Mouse (Mus musculus): ENCODE results near the gene Vwf. TPM values are rescaled to one million over a fixed set of nuclear protein-coding genes. Genes with fewer than 3 reads are reported as not detected.

The Vwf gene
- polyA plus RNA-seq, 1 experiment from 2014 or later: 5.0 TPM

GRCm38 (mm10) chr6:125590056-125590455, 43.5 kb downstream of the Vwf start:
- H3K4me3 ChIP-seq: no peak overlapping the region
- H3K27ac ChIP-seq: no peak overlapping the region
- peaks cover 25% of the 10 kb centered on the region for H3K4me1 ChIP-seq
- H3K9ac ChIP-seq: no peak overlapping the region
- H3K36me3 ChIP-seq: no peaks in the 10 kb centered on the region
- 86% methylated on average over 7 of the region's 7 CpGs for WGBS
- no peaks in the 10 kb centered on the region for H3K9me3 ChIP-seq
- no peak for ATAC-seq (ENCODE audit: insufficient number of reproducible peaks, insufficient read depth, low FRiP score, low TSS enrichment, low read depth)
- no peak overlapping the region for H3K4me2 ChIP-seq
- H3K27me3 ChIP-seq: no peaks in the 10 kb centered on the region

GRCm38 (mm10) chr6:125590471-125590870, 43.9 kb downstream of the Vwf start:
- 49% methylated on average over 8 of the region's 8 CpGs for WGBS
- Histone ChIP-seq H3K9ac (no peak overlapping the region), H3K4me1 (peaks cover 23% of the 10 kb centered on the region), H3K4me3 (no peak overlapping the region), H3K27me3 (no peaks in the 10 kb centered on the region), H3K36me3 (no peaks in the 10 kb centered on the region), H3K27ac (no peak overlapping the region), H3K4me2 (no peak overlapping the region), H3K9me3 (no peaks in the 10 kb centered on the region)
- ATAC-seq (ENCODE audit: insufficient number of reproducible peaks, insufficient read depth, low FRiP score, low TSS enrichment, low read depth): no peak

GRCm38 (mm10) chr6:125591652-125592385, 45.2 kb downstream of the Vwf start:
- no peaks in the 10 kb centered on the region for H3K27me3 ChIP-seq
- H3K4me1 ChIP-seq: peaks cover 17% of the 10 kb centered on the region
- no peak for ATAC-seq (ENCODE audit: insufficient number of reproducible peaks, insufficient read depth, low FRiP score, low TSS enrichment, low read depth)
- H3K4me3 ChIP-seq: no peak overlapping the region
- no peak overlapping the region for H3K4me2 ChIP-seq
- 63% methylated on average over 8 of the region's 8 CpGs for WGBS
- H3K9ac ChIP-seq: no peak overlapping the region
- H3K36me3 ChIP-seq: no peaks in the 10 kb centered on the region
- H3K9me3 ChIP-seq: no peaks in the 10 kb centered on the region
- no peak overlapping the region for H3K27ac ChIP-seq

- no peaks in the 10 kb centered on the region for H3K36me3 ChIP-seq
- no peak for ATAC-seq (ENCODE audit: insufficient number of reproducible peaks, insufficient read depth, low FRiP score, low TSS enrichment, low read depth)
- no peaks in the 10 kb centered on the region for H3K9me3 ChIP-seq
- H3K4me1 ChIP-seq: peaks cover 10% of the 10 kb centered on the region
- H3K27ac ChIP-seq: no peak overlapping the region
- no peak overlapping the region for H3K9ac ChIP-seq
- 88% methylated on average over 6 of the region's 6 CpGs for WGBS
- no peak overlapping the region for H3K4me3 ChIP-seq
- no peak overlapping the region for H3K4me2 ChIP-seq
- no peaks in the 10 kb centered on the region for H3K27me3 ChIP-seq
Measured at GRCm38 (mm10) chr6:125592536-125592935, 46.0 kb downstream of the Vwf start.

- Histone ChIP-seq H3K27me3 (no peaks in the 10 kb centered on the region), H3K36me3 (no peaks in the 10 kb centered on the region), H3K9ac (no peak overlapping the region), H3K9me3 (no peaks in the 10 kb centered on the region), H3K4me3 (no peak overlapping the region), H3K4me2 (no peak overlapping the region), H3K4me1 (peaks cover 7% of the 10 kb centered on the region; the same call in 1 of the 2 replicates), H3K27ac (no peak overlapping the region)
- 82% methylated on average over 4 of the region's 4 CpGs for WGBS
- ATAC-seq (ENCODE audit: insufficient number of reproducible peaks, insufficient read depth, low FRiP score, low TSS enrichment, low read depth): no peak
Measured at GRCm38 (mm10) chr6:125594311-125594710, 47.7 kb downstream of the Vwf start.

GRCm38 (mm10) chr6:125594825-125595224, 48.3 kb downstream of the Vwf start:
- H3K9ac ChIP-seq: no peak overlapping the region

GRCm38 (mm10) chr6:125596701-125597318, 50.2 kb downstream of the Vwf start:
- ATAC-seq (ENCODE audit: insufficient number of reproducible peaks, insufficient read depth, low FRiP score, low TSS enrichment, low read depth): no peak
- H3K4me2 ChIP-seq: no peak overlapping the region
- H3K4me1 ChIP-seq: peaks cover 17% of the 10 kb centered on the region
- no peaks in the 10 kb centered on the region for H3K36me3 ChIP-seq
- no peak overlapping the region for H3K9ac ChIP-seq
- no peak overlapping the region for H3K4me3 ChIP-seq
- no peak overlapping the region for H3K27ac ChIP-seq
- no peaks in the 10 kb centered on the region for H3K27me3 ChIP-seq
- WGBS: 47% methylated on average over 16 of the region's 16 CpGs
- H3K9me3 ChIP-seq: no peaks in the 10 kb centered on the region

More at GRCm38 (mm10) chr6:125594825-125595224, 48.3 kb downstream of the Vwf start:
- ATAC-seq (ENCODE audit: insufficient number of reproducible peaks, insufficient read depth, low FRiP score, low TSS enrichment, low read depth): no peak
- WGBS: 53% methylated on average over 4 of the region's 4 CpGs
- Histone ChIP-seq H3K9me3 (no peaks in the 10 kb centered on the region), H3K4me3 (no peak overlapping the region), H3K4me1 (peaks cover 7% of the 10 kb centered on the region; the same call in 1 of the 2 replicates), H3K27ac (no peak overlapping the region), H3K4me2 (no peak overlapping the region), H3K27me3 (no peaks in the 10 kb centered on the region), H3K36me3 (no peaks in the 10 kb centered on the region)

GRCm38 (mm10) chr6:125597716-125598115, 51.1 kb downstream of the Vwf start:
- no peak overlapping the region for H3K9ac ChIP-seq
- H3K27me3 ChIP-seq: no peaks in the 10 kb centered on the region
- peaks cover 25% of the 10 kb centered on the region for H3K4me1 ChIP-seq
- no peaks in the 10 kb centered on the region for H3K36me3 ChIP-seq
- H3K27ac ChIP-seq: no peak overlapping the region
- H3K9me3 ChIP-seq: no peaks in the 10 kb centered on the region
- no peak for ATAC-seq (ENCODE audit: insufficient number of reproducible peaks, insufficient read depth, low FRiP score, low TSS enrichment, low read depth)
- no peak overlapping the region for H3K4me3 ChIP-seq
- WGBS: 88% methylated on average over 4 of the region's 4 CpGs
- no peak overlapping the region for H3K4me2 ChIP-seq

- no peak overlapping the region for H3K9ac ChIP-seq
- no peaks in the 10 kb centered on the region for H3K36me3 ChIP-seq
- no peaks in the 10 kb centered on the region; the same call in 1 of the 2 replicates for H3K27me3 ChIP-seq
- 42% methylated on average over 9 of the region's 9 CpGs for WGBS
- H3K4me2 ChIP-seq: no peak overlapping the region
- no peak for ATAC-seq (ENCODE audit: insufficient number of reproducible peaks, insufficient read depth, low FRiP score, low TSS enrichment, low read depth)
- H3K4me1 ChIP-seq: peaks cover 45% of the 10 kb centered on the region
- no peaks in the 10 kb centered on the region for H3K9me3 ChIP-seq
- H3K27ac ChIP-seq: no peak overlapping the region
- no peak overlapping the region for H3K4me3 ChIP-seq
Measured at GRCm38 (mm10) chr6:125600036-125600558, 53.5 kb downstream of the Vwf start.

GRCm38 (mm10) chr6:125600669-125601068, 54.1 kb downstream of the Vwf start:
- 80% methylated on average over 8 of the region's 8 CpGs for WGBS
- no peak overlapping the region for H3K4me3 ChIP-seq
- no peaks in the 10 kb centered on the region for H3K36me3 ChIP-seq
- no peak overlapping the region for H3K4me2 ChIP-seq
- no peaks in the 10 kb centered on the region; the same call in 1 of the 2 replicates for H3K27me3 ChIP-seq
- no peak for ATAC-seq (ENCODE audit: insufficient number of reproducible peaks, insufficient read depth, low FRiP score, low TSS enrichment, low read depth)
- 0 out of 2 replicates have a peak overlapping the region, but pooled peaks have one; percentile 21 for H3K9ac ChIP-seq
- H3K4me1 ChIP-seq: peaks cover 43% of the 10 kb centered on the region
- peak overlapping the region; percentile 69; the same call in 1 of the 2 replicates for H3K27ac ChIP-seq
- H3K9me3 ChIP-seq: no peaks in the 10 kb centered on the region

- 45% methylated on average over 4 of the region's 4 CpGs for WGBS
- no peaks in the 10 kb centered on the region for H3K9me3 ChIP-seq
- H3K4me3 ChIP-seq: no peak overlapping the region
- no peak for ATAC-seq (ENCODE audit: insufficient number of reproducible peaks, insufficient read depth, low FRiP score, low TSS enrichment, low read depth)
- no peaks in the 10 kb centered on the region; the same call in 1 of the 2 replicates for H3K27me3 ChIP-seq
- H3K4me1 ChIP-seq: peaks cover 41% of the 10 kb centered on the region
- peak overlapping the region; percentile 69; the same call in 1 of the 2 replicates for H3K27ac ChIP-seq
- no peaks in the 10 kb centered on the region for H3K36me3 ChIP-seq
- H3K4me2 ChIP-seq: no peak overlapping the region
- H3K9ac ChIP-seq: 0 out of 2 replicates have a peak overlapping the region, but pooled peaks have one; percentile 21
Measured at GRCm38 (mm10) chr6:125601190-125601589, 54.6 kb downstream of the Vwf start.

Data from embryonic facial prominence, embryonic 13.5 days (tissue).